Mouse (Mus musculus) erythroid progenitor cell, adult 5-6 weeks (primary cell): Measurements from ENCODE around the gene Neurl1a. TPM values are rescaled to one million over a fixed set of nuclear protein-coding genes. Genes with fewer than 3 reads are reported as not detected.

Experiments used
- ATAC-seq: replicated peaks from 2 replicates; pipeline ENCODE4 v1.8.0; 2016; ENCODE audit warnings: moderate number of reproducible peaks, mild to moderate bottlenecking, moderate TSS enrichment, inconsistent platforms; ENCODE audit not compliant: poor library complexity, low FRiP score, severe bottlenecking
- total RNA-seq, 2 experiments: library from RNA; stranded (forward) in 1 of 2; stranded (reverse) in 1 of 2; fragments of 150-400 nt in 1 of 2; fragments of 186-747, 209-891 nt in 1 of 2; gene quantifications; 2 replicates each; pipeline versions ENCODE4 v1.2.3 to v1.2.4; 2015 to 2017; ENCODE audit warnings: low replicate concordance in 2 of 2

Neurl1a gene
- total RNA-seq, 2 experiments from 2014 or later, result 0.68 TPM; not detected in 1

- no peak for ATAC-seq
Measured at GRCm38 (mm10) chr19:47279372-47279771, 100.8 kb downstream of the Neurl1a start.

- no peak for ATAC-seq
Measured at GRCm38 (mm10) chr19:47279788-47280532, 101.3 kb downstream of the Neurl1a start.

GRCm38 (mm10) chr19:47280894-47281293 is 102.3 kb downstream of the Neurl1a start:
- no peak for ATAC-seq

- ATAC-seq, result no peak
Measured at GRCm38 (mm10) chr19:47282050-47282454, 103.4 kb downstream of the Neurl1a start.

- no peak for ATAC-seq
Measured at GRCm38 (mm10) chr19:47282688-47283215, 104.1 kb downstream of the Neurl1a start.

- ATAC-seq, result no peak
Measured at GRCm38 (mm10) chr19:47285581-47285980, 107.0 kb downstream of the Neurl1a start.

- ATAC-seq, result no peak
Measured at GRCm38 (mm10) chr19:47286886-47287450, 108.3 kb downstream of the Neurl1a start.

- ATAC-seq, result no peak
Measured at GRCm38 (mm10) chr19:47291307-47292080, 112.9 kb downstream of the Neurl1a start.

GRCm38 (mm10) chr19:47292451-47292951 is 113.9 kb downstream of the Neurl1a start:
- no peak for ATAC-seq

GRCm38 (mm10) chr19:47298100-47298499 is 119.5 kb downstream of the Neurl1a start:
- no peak for ATAC-seq

GRCm38 (mm10) chr19:47301303-47302190 is 122.9 kb downstream of the Neurl1a start:
- ATAC-seq, result no peak

GRCm38 (mm10) chr19:47302191-47302852 is 123.7 kb downstream of the Neurl1a start:
- ATAC-seq, result no peak

- no peak for ATAC-seq
Measured at GRCm38 (mm10) chr19:47303128-47303527, 124.5 kb downstream of the Neurl1a start.

- ATAC-seq, result no peak
Measured at GRCm38 (mm10) chr19:47304170-47304745, 125.6 kb downstream of the Neurl1a start.

GRCm38 (mm10) chr19:47305401-47305800 is 126.8 kb downstream of the Neurl1a start:
- ATAC-seq, result no peak

GRCm38 (mm10) chr19:47306128-47306916 is 127.7 kb downstream of the Neurl1a start:
- ATAC-seq, result no peak

- ATAC-seq, result no peak
Measured at GRCm38 (mm10) chr19:47306917-47307315, 128.3 kb downstream of the Neurl1a start.
